Mouse (Mus musculus): ENCODE measurements around the gene Zfp94.

The Zfp94 gene

DNA sequence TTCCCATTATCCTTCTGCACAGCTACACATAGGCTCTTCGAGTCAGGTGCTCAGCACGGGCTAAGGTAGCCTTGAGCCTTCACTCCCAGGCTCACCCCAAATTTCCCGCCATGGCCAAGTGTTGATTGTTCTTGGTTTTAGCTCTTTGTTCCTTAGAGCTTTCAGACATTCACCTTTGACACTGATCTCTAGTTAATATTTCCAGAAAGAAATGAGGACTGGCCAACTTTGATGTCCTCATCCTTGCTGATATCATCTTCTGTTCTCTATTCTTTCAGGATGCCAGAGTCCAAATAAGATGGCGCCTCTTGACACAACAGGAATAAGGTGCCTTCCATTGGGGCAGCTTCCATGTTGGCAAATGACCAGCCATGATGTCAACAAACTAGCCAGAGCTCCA is 42.0 kb downstream of the Zfp94 start:
- DNase-seq (ENCODE audit: low read depth): no peak

GRCm38 (mm10) chr7:24271191-24271590 is 45.3 kb downstream of the Zfp94 start:
- no peak for DNase-seq (ENCODE audit: low read depth)

- peak; percentile 50 for DNase-seq (ENCODE audit: low read depth)
Measured at GRCm38 (mm10) chr7:24270288-24270672, 46.2 kb downstream of the Zfp94 start, which contains the start of gene Zfp93. TSS of gene Zfp93 (plus strand) at chr7:24270420.

DNA sequence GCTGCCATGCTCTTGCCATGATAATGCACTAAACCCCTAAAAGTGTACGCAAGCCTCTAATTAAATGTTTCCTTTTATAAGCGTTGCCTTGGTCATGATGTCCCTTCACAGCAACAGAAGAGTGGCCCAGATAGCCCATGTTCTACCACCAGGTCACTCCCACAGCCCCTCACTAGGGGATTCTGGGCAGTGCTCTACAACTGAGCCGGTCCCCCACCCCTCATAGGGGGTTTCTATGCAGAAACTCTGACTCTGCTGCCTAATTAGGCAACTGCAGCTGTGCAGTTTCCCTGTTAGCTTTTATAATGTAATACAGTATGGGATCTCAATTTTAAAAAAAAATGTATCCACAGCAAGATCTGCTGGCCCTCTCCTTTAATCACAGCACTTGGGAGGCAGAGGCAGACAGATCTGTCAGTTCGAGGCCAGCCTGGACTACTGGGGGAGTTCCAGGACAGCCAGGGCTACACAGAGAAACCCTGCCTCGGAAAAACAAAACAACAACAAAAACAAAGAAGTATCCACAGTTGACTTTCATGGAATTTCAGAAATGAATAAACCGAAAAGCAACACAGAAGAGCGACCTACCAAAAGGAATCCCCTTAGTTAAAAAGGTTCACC is 46.7 kb downstream of the Zfp94 start:
- no peak for DNase-seq (ENCODE audit: low read depth)

DNA sequence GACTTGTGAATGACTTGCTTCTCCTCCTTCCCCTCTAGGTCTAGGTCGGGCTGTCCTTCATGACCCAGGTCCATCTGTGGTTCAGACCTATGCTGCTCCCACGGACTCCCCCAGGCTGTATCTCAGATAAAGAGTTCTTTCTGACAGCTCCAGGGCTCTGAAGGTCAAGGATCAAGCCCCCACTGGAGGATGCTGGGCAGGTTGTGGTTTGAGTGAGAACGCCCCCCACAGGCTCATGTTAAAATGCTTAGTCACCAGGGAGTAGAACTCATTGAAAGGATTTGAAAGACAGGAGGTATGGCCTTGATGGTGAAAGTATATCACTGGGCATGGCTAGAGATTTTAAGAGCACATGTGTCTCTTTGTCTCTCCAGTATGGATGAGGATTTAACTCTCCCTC is 47.2 kb downstream of the Zfp94 start:
- no peak for DNase-seq (ENCODE audit: low read depth)

DNA sequence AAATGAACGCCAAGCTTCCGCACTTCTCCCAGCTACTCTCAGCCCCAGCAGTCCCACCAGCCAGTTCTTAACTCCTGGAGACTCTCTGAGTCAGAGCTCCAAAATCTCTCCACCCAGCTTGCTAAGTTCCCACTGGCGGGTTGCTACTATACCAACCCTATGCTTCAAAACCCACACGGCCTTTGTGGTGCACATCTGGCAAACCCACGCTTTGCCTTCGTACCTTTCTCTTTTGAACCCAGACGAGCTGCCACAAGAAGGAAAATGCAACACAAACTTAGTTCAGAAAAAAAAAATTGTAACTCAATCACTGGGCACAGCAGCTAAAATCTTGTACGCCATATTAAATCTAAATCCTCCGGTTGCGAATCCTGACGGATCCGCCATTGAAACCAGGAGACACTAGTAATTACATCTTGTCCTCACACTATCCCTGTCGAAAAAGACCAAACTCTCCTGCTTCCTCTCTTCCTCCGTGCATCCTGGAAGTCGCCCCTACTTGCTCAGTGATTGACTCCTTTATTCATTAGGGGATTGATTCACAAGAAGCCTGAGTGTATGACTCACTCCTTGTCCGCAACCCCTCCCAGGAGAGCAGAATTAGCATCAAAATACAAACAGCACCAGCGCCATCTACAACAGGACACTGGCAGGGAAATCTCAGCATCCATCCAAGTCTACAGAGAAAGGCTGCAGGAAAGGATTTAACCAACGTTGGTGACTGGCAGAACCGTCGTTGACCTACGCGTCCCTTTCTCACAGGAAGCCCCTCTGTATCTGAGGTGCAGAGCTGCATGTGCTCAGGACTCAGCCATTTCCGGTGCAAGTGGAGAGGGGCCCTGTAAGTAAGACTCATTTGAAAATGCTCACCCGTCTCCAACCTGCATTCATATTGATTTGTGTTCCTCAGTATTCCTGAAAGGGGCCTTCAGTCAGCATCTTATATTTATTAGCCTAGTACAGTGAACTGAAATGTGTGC is 48.0 kb downstream of the Zfp94 start:
- no peak for DNase-seq (ENCODE audit: low read depth)

DNA sequence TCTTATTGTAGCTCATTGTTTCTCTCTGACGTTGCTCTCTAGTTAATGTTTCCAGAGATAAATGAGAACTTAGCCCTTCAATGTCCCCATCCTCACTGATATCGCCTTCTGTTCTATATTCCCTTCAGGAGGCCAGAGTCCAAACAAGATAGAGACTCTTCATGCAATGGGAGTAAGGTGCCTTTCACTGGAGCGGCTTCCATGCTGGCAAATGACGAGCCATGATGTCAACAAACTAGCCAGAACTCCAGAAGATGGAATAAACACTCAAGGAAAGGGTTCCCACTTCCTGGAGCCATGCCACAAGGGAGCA is 56.5 kb downstream of the Zfp94 start:
- DNase-seq (ENCODE audit: low read depth): no peak

GRCm38 (mm10) chr7:24259306-24259999 is 57.0 kb downstream of the Zfp94 start:
- DNase-seq (ENCODE audit: low read depth): no peak

DNA sequence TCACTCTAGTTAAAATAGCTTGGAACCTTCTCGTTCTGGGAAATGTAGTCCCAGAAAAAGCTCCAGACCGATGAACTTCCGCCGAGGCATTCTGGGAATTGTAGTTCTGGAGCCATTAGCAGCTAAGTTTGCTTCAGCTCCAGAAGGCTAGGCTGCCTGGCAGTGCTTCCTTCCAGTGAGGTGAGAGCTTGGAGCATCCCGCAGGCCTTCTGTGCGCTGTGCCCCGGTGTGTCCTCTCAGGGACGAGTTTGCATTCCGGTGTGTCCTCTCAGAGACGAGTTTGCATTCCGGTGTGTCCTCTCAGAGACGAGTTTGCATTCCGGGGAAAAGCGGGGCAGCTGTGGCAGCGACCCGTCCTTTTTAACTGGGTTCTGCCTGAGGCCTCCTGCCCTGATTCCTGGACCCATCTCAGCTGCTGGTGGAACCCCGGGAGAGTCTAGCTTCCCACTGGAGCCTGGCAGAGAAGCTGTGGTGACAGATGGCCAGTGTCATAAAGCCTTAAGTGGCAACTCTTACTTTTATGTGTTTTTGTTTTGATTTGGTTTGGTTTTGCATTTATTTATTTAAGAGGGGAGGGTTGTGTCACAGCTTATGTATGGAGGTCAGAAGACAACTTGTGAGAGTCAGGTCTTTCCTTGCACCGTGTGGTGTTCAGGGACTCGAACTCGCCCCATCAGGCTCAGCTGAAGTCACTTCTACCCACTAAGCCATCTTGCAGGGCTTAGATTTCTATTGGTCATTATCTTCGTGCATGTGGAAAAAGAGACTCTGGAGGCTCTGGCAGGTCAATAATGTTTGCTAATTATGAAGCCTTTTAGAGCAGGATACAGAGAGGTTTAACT is 61.6 kb downstream of the Zfp94 start, which contains the start of gene Zfp108:
Zfp108 (plus strand) TSS at position 162 of the 842 bp plus-strand sequence.
- DNase-seq (ENCODE audit: low read depth): peak; percentile 8

- DNase-seq (ENCODE audit: low read depth): no peak
Measured at GRCm38 (mm10) chr7:24253779-24254615, 62.5 kb downstream of the Zfp94 start.
